Mouse (Mus musculus): ENCODE results near the gene Lcp1. TPM values are rescaled to one million over a fixed set of nuclear protein-coding genes. Genes with fewer than 3 reads are reported as not detected.
A peak's percentile ranks its signal among the peaks of the same experiment; 100 is the strongest.

Gene Lcp1
- polyA plus RNA-seq (2012; rRNA removed): 0.68 and 0.90 TPM in 2 replicates

GRCm38 (mm10) chr14:75130501-75131318 is at the start of gene Lcp1, which contains the start of gene Lrrc63:
Gene Lcp1 (plus strand): TSS chr14:75131101.
Gene Lrrc63 (minus strand): TSS chr14:75130881.
- H3K27ac ChIP-seq (ENCODE audit: control insufficient read depth, insufficient read depth, low read depth, low read length): peak within 1 kb of the TSS; percentile 73
- peaks cover 5% of the 10 kb centered on the region for H3K4me1 ChIP-seq (ENCODE audit: control insufficient read depth, insufficient read depth, low read length)
- peak within 1 kb of the TSS; percentile 88 for H3K4me3 ChIP-seq (ENCODE audit: control insufficient read depth, low read depth, low read length)
- H3K27me3 ChIP-seq (ENCODE audit: control insufficient read depth, insufficient read depth, low read length): no peaks in the 10 kb centered on the region
- H3K36me3 ChIP-seq (ENCODE audit: control insufficient read depth, insufficient read depth, low read length): no peaks in the 10 kb centered on the region
- TF ChIP-seq POLR2A (IDR thresholded peaks at IDR 0.05; ENCODE audit: control insufficient read depth, low read depth, low read length) (peak; percentile 74; the same call in 1 of the 2 replicates), CTCF (IDR thresholded peaks at IDR 0.05; ENCODE audit: control insufficient read depth, insufficient read depth, insufficient replicate concordance, low read depth, low read length) (no peak)

DNA sequence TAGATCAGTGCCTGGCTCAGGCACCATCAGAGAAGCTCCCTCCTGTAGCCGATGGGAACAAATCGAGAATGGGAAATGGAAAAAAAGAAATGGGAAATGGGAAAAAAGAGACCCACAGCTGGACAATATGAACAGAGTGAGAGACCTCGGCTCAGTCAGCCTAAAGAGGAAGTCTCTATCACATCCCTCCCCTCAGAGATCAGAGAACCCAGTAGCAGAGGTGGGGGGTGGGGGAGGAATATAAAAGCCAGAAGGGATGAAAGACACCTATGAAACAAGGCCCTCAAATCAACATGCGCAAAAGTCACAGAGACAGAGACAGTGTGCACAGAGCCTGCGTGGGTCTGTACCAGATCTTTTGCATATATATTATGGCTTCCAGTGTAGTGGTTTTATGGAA is 27.9 kb upstream of the Lcp1 start:
- Histone ChIP-seq H3K36me3 (ENCODE audit: control insufficient read depth, insufficient read depth, low read length) (no peaks in the 10 kb centered on the region), H3K27ac (ENCODE audit: control insufficient read depth, insufficient read depth, low read depth, low read length) (no peak overlapping the region), H3K4me1 (ENCODE audit: control insufficient read depth, insufficient read depth, low read length) (no peaks in the 10 kb centered on the region), H3K27me3 (ENCODE audit: control insufficient read depth, insufficient read depth, low read length) (no peaks in the 10 kb centered on the region), H3K4me3 (ENCODE audit: control insufficient read depth, low read depth, low read length) (no peak overlapping the region)
- TF ChIP-seq POLR2A (IDR thresholded peaks at IDR 0.05; ENCODE audit: control insufficient read depth, low read depth, low read length): no peak
- TF ChIP-seq CTCF (IDR thresholded peaks at IDR 0.05; ENCODE audit: control insufficient read depth, insufficient read depth, insufficient replicate concordance, low read depth, low read length): no peak

DNA sequence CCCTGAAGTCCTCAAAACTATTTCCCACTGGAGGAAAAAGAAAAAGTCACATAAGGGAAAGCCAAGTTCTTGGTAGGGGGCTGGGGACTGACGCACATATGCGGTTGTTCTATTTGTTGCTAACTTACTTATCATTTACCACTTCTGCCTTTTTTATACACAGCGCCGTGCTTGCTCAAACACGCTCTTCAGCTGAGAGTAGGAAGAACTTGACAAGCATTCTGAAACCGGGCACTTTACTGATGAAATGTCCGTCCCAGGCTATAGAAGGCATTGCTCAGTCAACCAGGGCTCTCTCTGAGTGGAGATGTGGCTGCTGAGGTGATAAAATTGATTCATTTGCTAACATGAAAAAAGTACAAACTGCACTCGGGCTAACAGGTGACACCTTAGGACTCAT is 9.2 kb upstream of the Lcp1 start:
- H3K4me1 ChIP-seq (ENCODE audit: control insufficient read depth, insufficient read depth, low read length): no peaks in the 10 kb centered on the region
- no peak overlapping the region for H3K4me3 ChIP-seq (ENCODE audit: control insufficient read depth, low read depth, low read length)
- peaks cover 1% of the 10 kb centered on the region; the same call in 1 of the 2 replicates for H3K36me3 ChIP-seq (ENCODE audit: control insufficient read depth, insufficient read depth, low read length)
- TF ChIP-seq POLR2A (IDR thresholded peaks at IDR 0.05; ENCODE audit: control insufficient read depth, low read depth, low read length) (no peak), CTCF (IDR thresholded peaks at IDR 0.05; ENCODE audit: control insufficient read depth, insufficient read depth, insufficient replicate concordance, low read depth, low read length) (no peak)
- H3K27me3 ChIP-seq (ENCODE audit: control insufficient read depth, insufficient read depth, low read length): no peaks in the 10 kb centered on the region
- no peak overlapping the region for H3K27ac ChIP-seq (ENCODE audit: control insufficient read depth, insufficient read depth, low read depth, low read length)

GRCm38 (mm10) chr14:75131324-75131935 is 529 bp downstream of the Lcp1 start:
- Histone ChIP-seq H3K27ac (ENCODE audit: control insufficient read depth, insufficient read depth, low read depth, low read length) (peak overlapping the region; percentile 39; the same call in 1 of the 2 replicates), H3K4me3 (ENCODE audit: control insufficient read depth, low read depth, low read length) (peak overlapping the region; percentile 77), H3K36me3 (ENCODE audit: control insufficient read depth, insufficient read depth, low read length) (no peaks in the 10 kb centered on the region), H3K27me3 (ENCODE audit: control insufficient read depth, insufficient read depth, low read length) (no peaks in the 10 kb centered on the region), H3K4me1 (ENCODE audit: control insufficient read depth, insufficient read depth, low read length) (peaks cover 5% of the 10 kb centered on the region)
- TF ChIP-seq POLR2A (IDR thresholded peaks at IDR 0.05; ENCODE audit: control insufficient read depth, low read depth, low read length) (no peak), CTCF (IDR thresholded peaks at IDR 0.05; ENCODE audit: control insufficient read depth, insufficient read depth, insufficient replicate concordance, low read depth, low read length) (no peak)

DNA sequence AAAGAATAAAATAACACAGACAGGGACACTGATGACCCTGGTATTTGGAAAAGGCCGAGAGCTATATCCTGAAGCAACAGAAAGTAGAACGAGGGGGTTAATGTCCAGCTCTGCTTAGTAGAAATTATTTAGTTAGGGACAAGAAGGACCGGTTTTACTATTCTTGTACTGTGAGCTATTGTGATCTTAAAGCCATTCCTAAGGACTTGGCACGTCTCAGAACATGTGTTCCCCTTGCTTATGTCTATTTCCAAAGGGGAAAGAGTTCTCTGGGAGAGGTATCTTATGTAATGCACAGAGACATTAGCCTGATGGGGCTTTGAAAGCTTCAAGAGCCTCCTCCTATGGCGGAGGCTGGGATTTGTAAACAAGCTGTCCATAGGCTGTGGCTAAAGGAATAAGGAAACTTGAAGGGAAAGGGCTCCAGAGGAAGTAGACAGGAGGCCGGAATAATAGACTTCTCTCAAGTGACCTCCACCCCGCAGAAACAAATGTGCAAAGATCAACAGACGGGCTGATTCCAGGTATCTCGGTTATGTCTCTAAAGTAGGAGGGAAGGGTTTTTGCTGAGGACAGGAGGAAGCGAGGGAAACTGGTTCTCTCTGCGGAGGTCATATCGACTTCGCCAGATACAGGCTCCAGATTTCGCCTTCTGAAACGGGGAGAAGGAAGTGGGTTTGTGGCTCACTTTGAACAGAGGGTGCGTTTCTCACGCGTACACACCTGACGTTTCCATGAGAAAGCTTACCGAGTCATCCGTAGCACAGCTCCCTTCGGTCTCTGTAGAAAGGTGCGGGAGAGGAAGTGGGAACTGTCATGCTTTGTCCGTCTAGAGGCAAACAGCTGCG is 5.4 kb downstream of the Lcp1 start:
- peaks cover 3% of the 10 kb centered on the region; the same call in 1 of the 2 replicates for H3K4me1 ChIP-seq (ENCODE audit: control insufficient read depth, insufficient read depth, low read length)
- no peaks in the 10 kb centered on the region for H3K27me3 ChIP-seq (ENCODE audit: control insufficient read depth, insufficient read depth, low read length)
- no peaks in the 10 kb centered on the region for H3K36me3 ChIP-seq (ENCODE audit: control insufficient read depth, insufficient read depth, low read length)
- no peak for TF ChIP-seq POLR2A (IDR thresholded peaks at IDR 0.05; ENCODE audit: control insufficient read depth, low read depth, low read length)
- no peak for TF ChIP-seq CTCF (IDR thresholded peaks at IDR 0.05; ENCODE audit: control insufficient read depth, insufficient read depth, insufficient replicate concordance, low read depth, low read length)
- H3K4me3 ChIP-seq (ENCODE audit: control insufficient read depth, low read depth, low read length): peak overlapping the region; percentile 52
- no peak overlapping the region for H3K27ac ChIP-seq (ENCODE audit: control insufficient read depth, insufficient read depth, low read depth, low read length)

- Histone ChIP-seq H3K27ac (ENCODE audit: control insufficient read depth, insufficient read depth, low read depth, low read length) (no peak overlapping the region), H3K4me1 (ENCODE audit: control insufficient read depth, insufficient read depth, low read length) (0 out of 2 replicates have a peak, but pooled peaks cover 2% of the 10 kb centered on the region), H3K27me3 (ENCODE audit: control insufficient read depth, insufficient read depth, low read length) (no peaks in the 10 kb centered on the region), H3K36me3 (ENCODE audit: control insufficient read depth, insufficient read depth, low read length) (no peaks in the 10 kb centered on the region), H3K4me3 (ENCODE audit: control insufficient read depth, low read depth, low read length) (no peak overlapping the region)
- TF ChIP-seq CTCF (IDR thresholded peaks at IDR 0.05; ENCODE audit: control insufficient read depth, insufficient read depth, insufficient replicate concordance, low read depth, low read length) (no peak), POLR2A (IDR thresholded peaks at IDR 0.05; ENCODE audit: control insufficient read depth, low read depth, low read length) (no peak)
These were observed 7.6 kb downstream of the Lcp1 start for GRCm38 (mm10) chr14:75138503-75138902.
